Mouse (Mus musculus): ENCODE measurements at regions not wholly inside any gene's neighbourhood (a gene's known extent, or its start where the extent isn't known, plus 50 kb on each side); places are given as distances from the start of the nearest gene placed in this dataset.

DNA sequence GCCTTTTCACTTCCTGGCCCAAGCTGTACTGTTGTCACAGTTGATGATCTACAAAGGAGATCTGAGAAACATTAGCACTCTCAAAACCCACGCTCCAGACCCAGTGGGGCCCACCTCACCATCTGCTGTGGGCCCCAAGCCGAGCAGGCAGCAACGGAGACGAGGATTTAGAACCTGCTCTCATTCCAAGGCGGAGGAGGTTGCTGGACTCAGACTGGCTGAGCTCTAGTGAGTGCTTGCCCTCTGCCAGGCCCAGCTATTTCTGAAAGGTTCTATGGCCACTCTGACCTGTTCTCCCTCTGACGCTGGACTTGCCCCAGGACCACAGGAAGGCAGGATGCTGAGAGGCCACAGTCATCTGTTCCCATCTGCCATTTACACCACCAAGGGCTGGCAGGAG is 98.2 kb downstream of the Aipl1 start:
- DNase-seq (ENCODE audit: low spot score) (no peak), ATAC-seq (replicated peaks; ENCODE audit: insufficient number of reproducible peaks, low FRiP score, low TSS enrichment, low read depth) (no peak)
- H3K9me3 ChIP-seq (replicated peaks; ENCODE audit: control insufficient read depth, low read length) = no peaks in the 10 kb centered on the region
- no peak overlapping the region for H3K4me2 ChIP-seq (ENCODE audit: low read depth, low read length)
- no peak overlapping the region for H3K27ac ChIP-seq (replicated peaks; ENCODE audit: low read depth, low read length)
- H3K27me3 ChIP-seq (ENCODE audit: control insufficient read depth, insufficient read depth, low read length) = no peaks in the 10 kb centered on the region
- 75% methylated on average over 6 of the region's 6 CpGs for WGBS
- no peak overlapping the region for H3K4me3 ChIP-seq (ENCODE audit: low read depth, low read length)
- H3K4me1 ChIP-seq (ENCODE audit: control insufficient read depth, insufficient read depth, low read length) = no peaks in the 10 kb centered on the region
- no peaks in the 10 kb centered on the region for H3K36me3 ChIP-seq (replicated peaks; ENCODE audit: control insufficient read depth, insufficient read depth, low read depth, low read length)
- H3K9ac ChIP-seq (replicated peaks; ENCODE audit: low read length) = no peak overlapping the region

DNA sequence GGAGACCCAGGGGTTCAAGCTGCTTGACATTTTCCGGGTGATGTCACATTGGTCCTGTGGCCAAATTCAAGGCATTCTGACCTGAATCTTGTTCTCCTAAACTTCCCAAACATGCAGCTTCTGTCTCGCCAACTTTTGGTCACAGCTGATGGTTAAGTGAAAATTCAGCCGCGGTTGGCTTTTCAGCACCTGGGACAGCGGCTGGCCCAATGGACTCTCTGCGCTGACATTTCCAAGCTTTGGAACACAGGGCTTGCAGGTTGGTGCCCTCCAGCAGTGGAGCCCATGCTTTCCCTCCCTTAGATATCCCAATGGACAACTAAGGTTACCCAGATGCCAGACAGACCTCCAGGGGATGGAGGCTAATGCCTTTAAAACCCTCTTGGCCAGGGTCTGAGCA is 100.2 kb downstream of the Aipl1 start:
- Histone ChIP-seq H3K36me3 (replicated peaks; ENCODE audit: control insufficient read depth, insufficient read depth, low read depth, low read length) (no peaks in the 10 kb centered on the region), H3K27me3 (ENCODE audit: control insufficient read depth, insufficient read depth, low read length) (no peaks in the 10 kb centered on the region), H3K27ac (replicated peaks; ENCODE audit: low read depth, low read length) (no peak overlapping the region), H3K4me1 (ENCODE audit: control insufficient read depth, insufficient read depth, low read length) (no peaks in the 10 kb centered on the region), H3K4me2 (ENCODE audit: low read depth, low read length) (no peak overlapping the region), H3K4me3 (ENCODE audit: low read depth, low read length) (no peak overlapping the region), H3K9ac (replicated peaks; ENCODE audit: low read length) (no peak overlapping the region), H3K9me3 (replicated peaks; ENCODE audit: control insufficient read depth, low read length) (no peaks in the 10 kb centered on the region)
- ATAC-seq (replicated peaks; ENCODE audit: insufficient number of reproducible peaks, low FRiP score, low TSS enrichment, low read depth) (no peak), DNase-seq (ENCODE audit: low spot score) (peak; percentile 72)
- 36% methylated on average over 6 of the region's 6 CpGs for WGBS

- no peak overlapping the region for H3K27ac ChIP-seq (replicated peaks; ENCODE audit: low read depth, low read length)
- no peak for DNase-seq (ENCODE audit: low spot score)
- 68% methylated on average over 7 of the region's 7 CpGs for WGBS
- ATAC-seq (replicated peaks; ENCODE audit: insufficient number of reproducible peaks, low FRiP score, low TSS enrichment, low read depth) = no peak
- no peak overlapping the region for H3K9ac ChIP-seq (replicated peaks; ENCODE audit: low read length)
- no peak overlapping the region for H3K4me3 ChIP-seq (ENCODE audit: low read depth, low read length)
- no peaks in the 10 kb centered on the region for H3K27me3 ChIP-seq (ENCODE audit: control insufficient read depth, insufficient read depth, low read length)
- no peak overlapping the region for H3K4me2 ChIP-seq (ENCODE audit: low read depth, low read length)
- no peaks in the 10 kb centered on the region for H3K9me3 ChIP-seq (replicated peaks; ENCODE audit: control insufficient read depth, low read length)
- no peaks in the 10 kb centered on the region for H3K36me3 ChIP-seq (replicated peaks; ENCODE audit: control insufficient read depth, insufficient read depth, low read depth, low read length)
- H3K4me1 ChIP-seq (ENCODE audit: control insufficient read depth, insufficient read depth, low read length) = no peaks in the 10 kb centered on the region
Observed at GRCm38 (mm10) chr11:71929716-71930488, 107.4 kb downstream of the Aipl1 start.

- Histone ChIP-seq H3K36me3 (replicated peaks; ENCODE audit: control insufficient read depth, insufficient read depth, low read depth, low read length) (no peaks in the 10 kb centered on the region), H3K27ac (replicated peaks; ENCODE audit: low read depth, low read length) (no peak overlapping the region), H3K9me3 (replicated peaks; ENCODE audit: control insufficient read depth, low read length) (no peaks in the 10 kb centered on the region), H3K4me1 (ENCODE audit: control insufficient read depth, insufficient read depth, low read length) (no peaks in the 10 kb centered on the region), H3K4me3 (ENCODE audit: low read depth, low read length) (no peak overlapping the region), H3K27me3 (ENCODE audit: control insufficient read depth, insufficient read depth, low read length) (no peaks in the 10 kb centered on the region), H3K4me2 (ENCODE audit: low read depth, low read length) (no peak overlapping the region), H3K9ac (replicated peaks; ENCODE audit: low read length) (no peak overlapping the region)
- WGBS = 52% methylated on average over 5 of the region's 5 CpGs
- no peak for ATAC-seq (replicated peaks; ENCODE audit: insufficient number of reproducible peaks, low FRiP score, low TSS enrichment, low read depth)
- DNase-seq (ENCODE audit: low spot score) = no peak
Observed at GRCm38 (mm10) chr11:71914665-71915064, 122.6 kb downstream of the Aipl1 start.

- no peak overlapping the region for H3K4me2 ChIP-seq (ENCODE audit: low read depth, low read length)
- no peaks in the 10 kb centered on the region for H3K27me3 ChIP-seq (ENCODE audit: control insufficient read depth, insufficient read depth, low read length)
- 85% methylated on average over 5 of the region's 5 CpGs for WGBS
- ATAC-seq (replicated peaks; ENCODE audit: insufficient number of reproducible peaks, low FRiP score, low TSS enrichment, low read depth) (no peak), DNase-seq (ENCODE audit: low spot score) (no peak)
- no peaks in the 10 kb centered on the region for H3K9me3 ChIP-seq (replicated peaks; ENCODE audit: control insufficient read depth, low read length)
- no peaks in the 10 kb centered on the region for H3K36me3 ChIP-seq (replicated peaks; ENCODE audit: control insufficient read depth, insufficient read depth, low read depth, low read length)
- H3K4me1 ChIP-seq (ENCODE audit: control insufficient read depth, insufficient read depth, low read length) = no peaks in the 10 kb centered on the region
- H3K27ac ChIP-seq (replicated peaks; ENCODE audit: low read depth, low read length) = no peak overlapping the region
- no peak overlapping the region for H3K9ac ChIP-seq (replicated peaks; ENCODE audit: low read length)
- no peak overlapping the region for H3K4me3 ChIP-seq (ENCODE audit: low read depth, low read length)
Observed at GRCm38 (mm10) chr11:71912626-71913025, 124.7 kb downstream of the Aipl1 start.

DNA sequence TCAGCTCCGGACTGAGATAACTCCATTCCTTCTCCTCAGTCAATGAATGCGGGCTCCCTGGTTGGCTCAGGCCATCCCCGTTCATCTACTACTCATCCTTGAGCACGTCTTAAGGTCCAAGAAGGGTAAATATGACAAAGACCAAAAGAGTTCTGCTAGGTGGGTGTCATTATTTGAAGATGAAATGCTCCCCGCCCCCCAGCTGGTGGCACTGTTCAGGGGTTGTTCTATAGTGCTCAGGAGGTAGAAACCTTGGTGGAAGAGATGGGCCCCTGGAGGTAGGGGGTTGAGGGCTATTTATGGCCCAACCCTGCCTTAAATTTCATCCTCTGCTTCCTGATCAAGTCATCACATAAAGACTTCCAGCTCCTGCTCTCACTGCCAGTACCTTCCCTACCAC is 126.0 kb downstream of the Aipl1 start:
- no peak overlapping the region for H3K9ac ChIP-seq (replicated peaks; ENCODE audit: low read length)
- no peak overlapping the region for H3K27ac ChIP-seq (replicated peaks; ENCODE audit: low read depth, low read length)
- ATAC-seq (replicated peaks; ENCODE audit: insufficient number of reproducible peaks, low FRiP score, low TSS enrichment, low read depth) (no peak), DNase-seq (ENCODE audit: low spot score) (no peak)
- no peaks in the 10 kb centered on the region for H3K27me3 ChIP-seq (ENCODE audit: control insufficient read depth, insufficient read depth, low read length)
- 83% methylated on average over 5 of the region's 5 CpGs for WGBS
- H3K36me3 ChIP-seq (replicated peaks; ENCODE audit: control insufficient read depth, insufficient read depth, low read depth, low read length) = no peaks in the 10 kb centered on the region
- H3K4me2 ChIP-seq (ENCODE audit: low read depth, low read length) = no peak overlapping the region
- H3K9me3 ChIP-seq (replicated peaks; ENCODE audit: control insufficient read depth, low read length) = no peaks in the 10 kb centered on the region
- no peaks in the 10 kb centered on the region for H3K4me1 ChIP-seq (ENCODE audit: control insufficient read depth, insufficient read depth, low read length)
- H3K4me3 ChIP-seq (ENCODE audit: low read depth, low read length) = no peak overlapping the region

DNA sequence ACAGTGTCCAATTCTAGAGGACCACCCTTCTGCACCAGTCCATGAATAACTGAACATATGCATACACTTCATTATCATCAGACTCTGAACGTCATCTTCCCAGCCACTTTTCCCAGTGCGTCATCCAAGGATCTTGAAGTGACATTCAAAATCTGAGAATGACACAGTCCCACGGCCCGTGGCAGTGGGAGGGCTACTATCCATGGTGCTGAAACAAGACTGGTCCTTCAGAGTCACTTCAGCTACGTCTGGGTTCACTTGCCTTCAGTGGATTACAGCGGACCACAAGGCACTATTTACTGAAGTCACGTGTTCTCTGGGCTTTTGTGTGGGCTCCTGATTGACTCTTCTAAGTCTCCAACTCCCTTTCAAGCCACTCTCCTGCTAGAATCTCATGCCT is 128.7 kb downstream of the Aipl1 start:
- H3K4me3 ChIP-seq (ENCODE audit: low read depth, low read length) = no peak overlapping the region
- 38% methylated on average over 7 of the region's 7 CpGs for WGBS
- no peak overlapping the region for H3K4me2 ChIP-seq (ENCODE audit: low read depth, low read length)
- no peaks in the 10 kb centered on the region for H3K4me1 ChIP-seq (ENCODE audit: control insufficient read depth, insufficient read depth, low read length)
- no peaks in the 10 kb centered on the region for H3K27me3 ChIP-seq (ENCODE audit: control insufficient read depth, insufficient read depth, low read length)
- no peaks in the 10 kb centered on the region for H3K36me3 ChIP-seq (replicated peaks; ENCODE audit: control insufficient read depth, insufficient read depth, low read depth, low read length)
- ATAC-seq (replicated peaks; ENCODE audit: insufficient number of reproducible peaks, low FRiP score, low TSS enrichment, low read depth) (no peak), DNase-seq (ENCODE audit: low spot score) (peak; percentile 56)
- no peak overlapping the region for H3K9ac ChIP-seq (replicated peaks; ENCODE audit: low read length)
- H3K9me3 ChIP-seq (replicated peaks; ENCODE audit: control insufficient read depth, low read length) = no peaks in the 10 kb centered on the region
- H3K27ac ChIP-seq (replicated peaks; ENCODE audit: low read depth, low read length) = no peak overlapping the region

DNA sequence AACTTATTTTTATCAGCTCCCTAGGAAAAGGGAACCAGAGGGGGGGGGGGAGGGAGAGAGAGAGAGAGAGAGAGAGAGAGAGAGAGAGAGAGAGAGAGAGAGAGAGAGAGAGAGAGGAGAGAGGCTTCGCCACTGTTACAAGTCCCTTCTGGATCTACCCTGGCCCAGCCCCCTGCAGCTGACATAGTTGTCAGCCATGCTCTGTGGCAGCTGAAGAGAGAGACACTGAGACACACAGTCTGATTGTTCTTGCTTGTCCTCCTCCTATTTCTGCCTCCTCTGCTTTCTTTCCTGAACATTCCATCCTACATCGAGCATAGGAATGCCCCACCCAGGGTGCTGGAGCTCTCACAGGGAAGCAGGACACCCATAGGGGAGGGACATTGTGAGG is 134.3 kb downstream of the Aipl1 start:
- DNase-seq (ENCODE audit: low spot score) (no peak), ATAC-seq (replicated peaks; ENCODE audit: insufficient number of reproducible peaks, low FRiP score, low TSS enrichment, low read depth) (no peak)
- Histone ChIP-seq H3K27me3 (ENCODE audit: control insufficient read depth, insufficient read depth, low read length) (no peaks in the 10 kb centered on the region), H3K4me3 (ENCODE audit: low read depth, low read length) (no peak overlapping the region), H3K4me1 (ENCODE audit: control insufficient read depth, insufficient read depth, low read length) (no peaks in the 10 kb centered on the region), H3K36me3 (replicated peaks; ENCODE audit: control insufficient read depth, insufficient read depth, low read depth, low read length) (no peaks in the 10 kb centered on the region), H3K27ac (replicated peaks; ENCODE audit: low read depth, low read length) (no peak overlapping the region), H3K9me3 (replicated peaks; ENCODE audit: control insufficient read depth, low read length) (no peaks in the 10 kb centered on the region), H3K9ac (replicated peaks; ENCODE audit: low read length) (no peak overlapping the region), H3K4me2 (ENCODE audit: low read depth, low read length) (no peak overlapping the region)
- 53% methylated on average over 2 of the region's 2 CpGs for WGBS
